Mouse (Mus musculus): ENCODE data around the gene Nrbp1. TPM values are rescaled to one million over a fixed set of nuclear protein-coding genes. Genes with fewer than 3 reads are reported as not detected.

Gene Nrbp1
- polyA plus RNA-seq, 1 experiment from 2014 or later, result 157 TPM

GRCm38 (mm10) chr5:31221304-31221945 is 19.2 kb upstream of the Nrbp1 start:
- Histone ChIP-seq H3K4me1 (ENCODE audit: control insufficient read depth, insufficient read depth, low read length) (peaks cover 7% of the 10 kb centered on the region; the same call in 1 of the 2 replicates), H3K9me3 (ENCODE audit: control insufficient read depth, low read length) (no peaks in the 10 kb centered on the region), H3K27me3 (ENCODE audit: control insufficient read depth, insufficient read depth, low read length) (no peaks in the 10 kb centered on the region), H3K27ac (ENCODE audit: low read depth, low read length) (peak overlapping the region; percentile 75), H3K4me2 (ENCODE audit: low read depth, low read length) (peak overlapping the region; percentile 42), H3K9ac (replicated peaks; ENCODE audit: low read depth, low read length) (peak overlapping the region; percentile 88), H3K36me3 (ENCODE audit: control insufficient read depth, insufficient read depth, low read length) (no peaks in the 10 kb centered on the region), H3K4me3 (ENCODE audit: low read depth, low read length) (peak overlapping the region; percentile 85)
- peak; percentile 45 for ATAC-seq (ENCODE audit: low read depth)
- 10% methylated on average over 11 of the region's 11 CpGs for WGBS

GRCm38 (mm10) chr5:31222696-31223095 is 18.0 kb upstream of the Nrbp1 start:
- Histone ChIP-seq H3K4me2 (ENCODE audit: low read depth, low read length) (no peak overlapping the region), H3K27ac (ENCODE audit: low read depth, low read length) (no peak overlapping the region), H3K4me1 (ENCODE audit: control insufficient read depth, insufficient read depth, low read length) (peaks cover 7% of the 10 kb centered on the region; the same call in 1 of the 2 replicates), H3K4me3 (ENCODE audit: low read depth, low read length) (no peak overlapping the region), H3K27me3 (ENCODE audit: control insufficient read depth, insufficient read depth, low read length) (no peaks in the 10 kb centered on the region), H3K9me3 (ENCODE audit: control insufficient read depth, low read length) (no peaks in the 10 kb centered on the region), H3K36me3 (ENCODE audit: control insufficient read depth, insufficient read depth, low read length) (no peaks in the 10 kb centered on the region), H3K9ac (replicated peaks; ENCODE audit: low read depth, low read length) (no peak overlapping the region)
- WGBS, result 95% methylated on average over 9 of the region's 9 CpGs
- no peak for ATAC-seq (ENCODE audit: low read depth)

- Histone ChIP-seq H3K4me3 (ENCODE audit: low read depth, low read length) (no peak overlapping the region), H3K9ac (replicated peaks; ENCODE audit: low read depth, low read length) (no peak overlapping the region), H3K27me3 (ENCODE audit: control insufficient read depth, insufficient read depth, low read length) (no peaks in the 10 kb centered on the region), H3K9me3 (ENCODE audit: control insufficient read depth, low read length) (no peaks in the 10 kb centered on the region), H3K4me2 (ENCODE audit: low read depth, low read length) (no peak overlapping the region), H3K4me1 (ENCODE audit: control insufficient read depth, insufficient read depth, low read length) (no peaks in the 10 kb centered on the region), H3K27ac (ENCODE audit: low read depth, low read length) (no peak overlapping the region), H3K36me3 (ENCODE audit: control insufficient read depth, insufficient read depth, low read length) (no peaks in the 10 kb centered on the region)
- 86% methylated on average over 1 of the region's 1 CpGs for WGBS
- no peak for ATAC-seq (ENCODE audit: low read depth)
Observed at GRCm38 (mm10) chr5:31226641-31227040, 14.0 kb upstream of the Nrbp1 start.

GRCm38 (mm10) chr5:31241522-31242034 is 914 bp downstream of the Nrbp1 start:
- WGBS, result under 1% methylated on average over 13 of the region's 13 CpGs
- ATAC-seq (ENCODE audit: low read depth), result no peak
- peaks cover 8% of the 10 kb centered on the region for H3K4me1 ChIP-seq (ENCODE audit: control insufficient read depth, insufficient read depth, low read length)
- H3K36me3 ChIP-seq (ENCODE audit: control insufficient read depth, insufficient read depth, low read length), result peaks cover 21% of the 10 kb centered on the region
- peak overlapping the region; percentile 93 for H3K9ac ChIP-seq (replicated peaks; ENCODE audit: low read depth, low read length)
- no peaks in the 10 kb centered on the region for H3K27me3 ChIP-seq (ENCODE audit: control insufficient read depth, insufficient read depth, low read length)
- no peaks in the 10 kb centered on the region for H3K9me3 ChIP-seq (ENCODE audit: control insufficient read depth, low read length)
- peak overlapping the region; percentile 84 for H3K4me2 ChIP-seq (ENCODE audit: low read depth, low read length)
- peak overlapping the region; percentile 91 for H3K4me3 ChIP-seq (ENCODE audit: low read depth, low read length)
- H3K27ac ChIP-seq (ENCODE audit: low read depth, low read length), result peak overlapping the region; percentile 93; the same call in 1 of the 2 replicates

DNA sequence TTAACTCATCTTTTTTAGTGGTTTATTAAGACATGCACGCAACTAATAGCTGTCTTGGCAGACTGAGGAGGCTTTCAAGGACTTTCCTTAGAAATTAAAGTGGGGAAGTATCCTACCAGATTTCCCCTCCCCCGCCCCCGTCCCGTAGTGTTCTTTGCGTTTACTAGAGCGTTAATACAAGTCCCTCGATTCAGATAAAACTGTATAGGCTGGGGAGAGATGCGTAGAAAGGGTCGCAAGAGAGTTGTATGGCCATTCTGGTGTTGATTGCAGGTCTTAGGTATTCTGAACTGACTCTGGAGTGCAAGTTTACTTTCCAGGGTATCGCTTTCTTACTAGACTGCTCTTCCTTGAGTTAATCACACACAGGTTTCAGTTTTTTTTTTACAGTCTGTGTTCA is 1.5 kb downstream of the Nrbp1 start:
- H3K36me3 ChIP-seq (ENCODE audit: control insufficient read depth, insufficient read depth, low read length), result peaks cover 26% of the 10 kb centered on the region
- H3K9me3 ChIP-seq (ENCODE audit: control insufficient read depth, low read length), result no peaks in the 10 kb centered on the region
- H3K4me1 ChIP-seq (ENCODE audit: control insufficient read depth, insufficient read depth, low read length), result peaks cover 8% of the 10 kb centered on the region
- H3K27me3 ChIP-seq (ENCODE audit: control insufficient read depth, insufficient read depth, low read length), result no peaks in the 10 kb centered on the region
- H3K9ac ChIP-seq (replicated peaks; ENCODE audit: low read depth, low read length), result no peak overlapping the region; the same call in 1 of the 2 replicates
- H3K27ac ChIP-seq (ENCODE audit: low read depth, low read length), result no peak overlapping the region
- ATAC-seq (ENCODE audit: low read depth), result no peak
- 29% methylated on average over 10 of the region's 10 CpGs for WGBS
- H3K4me3 ChIP-seq (ENCODE audit: low read depth, low read length), result peak overlapping the region; percentile 91
- peak overlapping the region; percentile 84 for H3K4me2 ChIP-seq (ENCODE audit: low read depth, low read length)

- peak; percentile 15; the same call in 1 of the 2 replicates for ATAC-seq (ENCODE audit: low read depth)
- H3K36me3 ChIP-seq (ENCODE audit: control insufficient read depth, insufficient read depth, low read length), result peaks cover 69% of the 10 kb centered on the region
- no peaks in the 10 kb centered on the region for H3K9me3 ChIP-seq (ENCODE audit: control insufficient read depth, low read length)
- no peak overlapping the region for H3K4me3 ChIP-seq (ENCODE audit: low read depth, low read length)
- H3K9ac ChIP-seq (replicated peaks; ENCODE audit: low read depth, low read length), result no peak overlapping the region
- no peak overlapping the region for H3K4me2 ChIP-seq (ENCODE audit: low read depth, low read length)
- no peak overlapping the region for H3K27ac ChIP-seq (ENCODE audit: low read depth, low read length)
- 0 out of 2 replicates have a peak, but pooled peaks cover 3% of the 10 kb centered on the region for H3K4me1 ChIP-seq (ENCODE audit: control insufficient read depth, insufficient read depth, low read length)
- WGBS, result 78% methylated on average over 4 of the region's 4 CpGs
- H3K27me3 ChIP-seq (ENCODE audit: control insufficient read depth, insufficient read depth, low read length), result no peaks in the 10 kb centered on the region
Observed at GRCm38 (mm10) chr5:31250716-31251115, 10.1 kb downstream of the Nrbp1 start.

DNA sequence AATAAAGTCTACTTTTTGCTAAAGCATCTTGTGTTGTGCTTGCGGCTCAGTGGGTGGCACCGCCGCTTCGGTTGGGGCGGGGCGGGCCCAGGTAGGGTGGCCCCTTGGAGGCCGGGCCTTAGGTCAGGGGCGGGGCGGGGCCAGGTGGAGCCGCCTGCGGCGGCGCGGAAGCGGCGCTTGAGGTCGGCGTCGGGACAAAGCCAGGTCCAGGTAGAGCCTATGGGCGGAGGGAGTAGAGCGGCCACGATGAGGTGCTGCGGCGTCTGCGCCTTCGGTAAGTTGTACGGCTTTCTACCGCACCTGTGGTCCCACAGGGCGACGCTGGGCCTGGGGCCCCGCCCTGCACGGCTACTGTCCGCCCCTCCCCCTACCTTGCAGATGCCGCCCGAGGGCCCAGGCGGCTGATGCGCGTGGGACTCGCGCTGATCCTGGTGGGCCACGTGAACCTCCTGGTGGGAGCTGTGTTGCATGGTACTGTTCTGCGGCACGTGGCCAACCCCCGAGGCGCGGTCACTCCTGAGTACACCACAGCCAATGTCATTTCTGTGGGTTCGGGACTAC is 11.0 kb downstream of the Nrbp1 start, which contains the start of gene Krtcap3:
Gene Krtcap3, plus strand, starts transcription at position 151 of the 561 bp plus-strand sequence.
- 0 out of 2 replicates have a peak within 1 kb of the TSS, but pooled peaks have one; percentile 6 for H3K4me2 ChIP-seq (ENCODE audit: low read depth, low read length)
- H3K27ac ChIP-seq (ENCODE audit: low read depth, low read length), result no peak within 1 kb of the TSS
- no peaks in the 10 kb centered on the region for H3K9me3 ChIP-seq (ENCODE audit: control insufficient read depth, low read length)
- H3K4me3 ChIP-seq (ENCODE audit: low read depth, low read length), result no peak within 1 kb of the TSS
- H3K27me3 ChIP-seq (ENCODE audit: control insufficient read depth, insufficient read depth, low read length), result no peaks in the 10 kb centered on the region
- 0 out of 2 replicates have a peak, but pooled peaks cover 3% of the 10 kb centered on the region for H3K4me1 ChIP-seq (ENCODE audit: control insufficient read depth, insufficient read depth, low read length)
- H3K36me3 ChIP-seq (ENCODE audit: control insufficient read depth, insufficient read depth, low read length), result peaks cover 66% of the 10 kb centered on the region
- ATAC-seq (ENCODE audit: low read depth), result peak; percentile 52
- WGBS, result 15% methylated on average over 37 of the region's 47 CpGs
- H3K9ac ChIP-seq (replicated peaks; ENCODE audit: low read depth, low read length), result no peak within 1 kb of the TSS

DNA sequence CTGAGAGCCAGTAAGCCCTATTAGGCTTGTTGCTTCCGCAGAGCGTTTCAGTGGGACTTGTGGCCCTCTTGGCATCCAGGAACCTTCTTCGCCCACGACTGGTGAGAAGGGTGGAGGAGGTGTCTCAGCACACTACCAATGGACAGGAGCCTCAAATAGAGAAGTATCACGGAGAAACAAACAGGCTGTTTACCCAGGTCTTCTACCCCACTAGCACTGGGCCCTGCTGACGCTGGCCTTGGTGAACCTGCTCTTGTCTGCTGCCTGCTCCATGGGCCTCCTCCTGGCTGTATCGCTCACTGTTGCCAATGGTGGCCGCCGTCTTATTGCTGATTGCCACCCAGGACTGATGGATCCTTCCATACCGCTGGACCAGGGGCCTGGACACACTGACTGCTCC is 11.5 kb downstream of the Nrbp1 start:
- 48% methylated on average over 10 of the region's 10 CpGs for WGBS

More for the DNA sequence above, 11.5 kb downstream of the Nrbp1 start:
- Histone ChIP-seq H3K27me3 (ENCODE audit: control insufficient read depth, insufficient read depth, low read length) (no peaks in the 10 kb centered on the region), H3K4me1 (ENCODE audit: control insufficient read depth, insufficient read depth, low read length) (0 out of 2 replicates have a peak, but pooled peaks cover 3% of the 10 kb centered on the region), H3K36me3 (ENCODE audit: control insufficient read depth, insufficient read depth, low read length) (peaks cover 64% of the 10 kb centered on the region), H3K9me3 (ENCODE audit: control insufficient read depth, low read length) (no peaks in the 10 kb centered on the region), H3K4me2 (ENCODE audit: low read depth, low read length) (no peak overlapping the region), H3K27ac (ENCODE audit: low read depth, low read length) (no peak overlapping the region), H3K9ac (replicated peaks; ENCODE audit: low read depth, low read length) (no peak overlapping the region), H3K4me3 (ENCODE audit: low read depth, low read length) (no peak overlapping the region)
- ATAC-seq (ENCODE audit: low read depth), result no peak

Measured in neural tube, embryonic 14.5 days (tissue).